Mouse (Mus musculus) G1E (cell line): ENCODE measurements around the gene Daam1.
"Not testable (repeated sequence)": the region's sequence is repeated elsewhere in the genome, so short reads cannot be mapped to it uniquely, and the experiment has no call there.

Source experiments
- CTCF ChIP-seq: IDR thresholded peaks from 2 replicates; pipeline ENCODE4 v1.5.1; 2012; ENCODE audit warnings: low read depth, low read length, inconsistent platforms, mixed read lengths
- GATA1 ChIP-seq: IDR thresholded peaks from 2 replicates; pipeline ENCODE4 v1.6.1; 2012; ENCODE audit warnings: borderline replicate concordance, low read length, inconsistent platforms, mixed read lengths
- GATA2 ChIP-seq: IDR thresholded peaks from 2 replicates; pipeline ENCODE4 v1.6.1; 2012; ENCODE audit warnings: low read depth, low read length, inconsistent platforms, borderline replicate concordance
- POLR2AphosphoS5 ChIP-seq: IDR thresholded peaks from 2 replicates; pipeline ENCODE4 v1.6.1; 2012; ENCODE audit warnings: low read depth, low read length, inconsistent platforms; ENCODE audit not compliant: insufficient replicate concordance
- TAL1 ChIP-seq: conservative IDR thresholded peaks from 2 replicates; pipeline ENCODE4 v1.6.1; 2012; ENCODE audit warnings: low read depth, low read length, inconsistent platforms, mixed read lengths

DNA sequence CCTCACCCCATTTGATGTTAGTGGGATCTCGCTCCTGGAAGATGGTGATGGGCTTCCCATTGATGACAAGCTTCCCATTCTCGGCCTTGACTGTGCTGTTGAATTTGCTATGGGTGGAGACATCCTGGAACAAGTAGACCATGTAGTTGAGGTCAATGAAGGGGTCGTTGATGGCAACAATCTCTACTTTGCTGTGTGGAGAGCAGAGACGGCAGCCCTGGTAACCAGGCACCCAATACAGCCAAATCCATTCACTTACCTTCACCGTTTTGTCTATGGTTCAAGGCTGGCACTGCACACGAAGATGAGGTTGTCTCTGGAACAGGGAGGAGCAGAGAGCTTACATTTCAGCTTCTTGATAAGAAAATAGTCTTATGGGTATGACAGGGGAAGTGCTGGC is 16.1 kb downstream of the Daam1 start:
- TF ChIP-seq CTCF, TAL1, GATA1, POLR2AphosphoS5, GATA2: not testable (repeated sequence)
